Mouse (Mus musculus): ENCODE measurements around the gene Esr2. TPM values are rescaled to one million over a fixed set of nuclear protein-coding genes. Genes with fewer than 3 reads are reported as not detected.
"Not testable (repeated sequence)": the region's sequence is repeated elsewhere in the genome, so short reads cannot be mapped to it uniquely, and the experiment has no call there.

The Esr2 gene
- polyA plus RNA-seq, 1 experiment from 2014 or later: 0.26 TPM

- WGBS: 78% methylated on average over 6 of the region's 6 CpGs
- Histone ChIP-seq H3K4me3 (replicated peaks; ENCODE audit: low read depth, low read length) (no peak overlapping the region), H3K27me3 (ENCODE audit: control insufficient read depth, insufficient read depth, low read length) (peaks cover 9% of the 10 kb centered on the region), H3K9ac (replicated peaks; ENCODE audit: low read length) (no peak overlapping the region), H3K9me3 (ENCODE audit: control insufficient read depth, low read length) (no peaks in the 10 kb centered on the region), H3K27ac (replicated peaks; ENCODE audit: low read depth, low read length) (no peak overlapping the region), H3K4me2 (ENCODE audit: low read length) (no peak overlapping the region), H3K36me3 (ENCODE audit: control insufficient read depth, insufficient read depth, low read length) (no peaks in the 10 kb centered on the region), H3K4me1 (ENCODE audit: control insufficient read depth, insufficient read depth, low read length) (0 out of 2 replicates have a peak, but pooled peaks cover 3% of the 10 kb centered on the region)
- DNase-seq (no peak), ATAC-seq (ENCODE audit: low FRiP score, low TSS enrichment) (no peak)
These were observed 3.4 kb upstream of the Esr2 start for GRCm38 (mm10) chr12:76180442-76180841.

GRCm38 (mm10) chr12:76179527-76179926, 2.5 kb upstream of the Esr2 start:
- Histone ChIP-seq H3K4me1 (ENCODE audit: control insufficient read depth, insufficient read depth, low read length) (0 out of 2 replicates have a peak, but pooled peaks cover 3% of the 10 kb centered on the region), H3K9ac (replicated peaks; ENCODE audit: low read length) (no peak overlapping the region), H3K27me3 (ENCODE audit: control insufficient read depth, insufficient read depth, low read length) (peaks cover 9% of the 10 kb centered on the region), H3K4me3 (replicated peaks; ENCODE audit: low read depth, low read length) (no peak overlapping the region), H3K36me3 (ENCODE audit: control insufficient read depth, insufficient read depth, low read length) (no peaks in the 10 kb centered on the region), H3K4me2 (ENCODE audit: low read length) (no peak overlapping the region), H3K9me3 (ENCODE audit: control insufficient read depth, low read length) (no peaks in the 10 kb centered on the region), H3K27ac (replicated peaks; ENCODE audit: low read depth, low read length) (no peak overlapping the region)
- DNase-seq: no peak
- 67% methylated on average over 4 of the region's 4 CpGs for WGBS
- no peak for ATAC-seq (ENCODE audit: low FRiP score, low TSS enrichment)

GRCm38 (mm10) chr12:76179051-76179450, 2.0 kb upstream of the Esr2 start:
- no peak overlapping the region for H3K4me2 ChIP-seq (ENCODE audit: low read length)
- DNase-seq (no peak), ATAC-seq (ENCODE audit: low FRiP score, low TSS enrichment) (no peak)
- no peaks in the 10 kb centered on the region for H3K9me3 ChIP-seq (ENCODE audit: control insufficient read depth, low read length)
- no peaks in the 10 kb centered on the region for H3K36me3 ChIP-seq (ENCODE audit: control insufficient read depth, insufficient read depth, low read length)
- H3K4me1 ChIP-seq (ENCODE audit: control insufficient read depth, insufficient read depth, low read length): 0 out of 2 replicates have a peak, but pooled peaks cover 3% of the 10 kb centered on the region
- H3K27me3 ChIP-seq (ENCODE audit: control insufficient read depth, insufficient read depth, low read length): peaks cover 9% of the 10 kb centered on the region
- H3K4me3 ChIP-seq (replicated peaks; ENCODE audit: low read depth, low read length): no peak overlapping the region
- 85% methylated on average over 5 of the region's 5 CpGs for WGBS
- H3K27ac ChIP-seq (replicated peaks; ENCODE audit: low read depth, low read length): no peak overlapping the region
- H3K9ac ChIP-seq (replicated peaks; ENCODE audit: low read length): no peak overlapping the region

- Histone ChIP-seq H3K4me1 (ENCODE audit: control insufficient read depth, insufficient read depth, low read length) (0 out of 2 replicates have a peak, but pooled peaks cover 3% of the 10 kb centered on the region), H3K27ac (replicated peaks; ENCODE audit: low read depth, low read length) (no peak overlapping the region), H3K4me3 (replicated peaks; ENCODE audit: low read depth, low read length) (peak overlapping the region; percentile 42; the same call in 1 of the 2 replicates), H3K36me3 (ENCODE audit: control insufficient read depth, insufficient read depth, low read length) (no peaks in the 10 kb centered on the region), H3K9me3 (ENCODE audit: control insufficient read depth, low read length) (no peaks in the 10 kb centered on the region), H3K4me2 (ENCODE audit: low read length) (peak overlapping the region; percentile 98), H3K9ac (replicated peaks; ENCODE audit: low read length) (no peak overlapping the region), H3K27me3 (ENCODE audit: control insufficient read depth, insufficient read depth, low read length) (peaks cover 9% of the 10 kb centered on the region)
- 38% methylated on average over 16 of the region's 16 CpGs for WGBS
- DNase-seq (peak; percentile 88), ATAC-seq (ENCODE audit: low FRiP score, low TSS enrichment) (no peak)
These were observed 932 bp upstream of the Esr2 start for GRCm38 (mm10) chr12:76177864-76178518.

GRCm38 (mm10) chr12:76165641-76166040, 11.4 kb downstream of the Esr2 start:
- Histone ChIP-seq H3K4me1 (ENCODE audit: control insufficient read depth, insufficient read depth, low read length) (no peaks in the 10 kb centered on the region), H3K4me3 (replicated peaks; ENCODE audit: low read depth, low read length) (no peak overlapping the region), H3K27ac (replicated peaks; ENCODE audit: low read depth, low read length) (no peak overlapping the region), H3K36me3 (ENCODE audit: control insufficient read depth, insufficient read depth, low read length) (no peaks in the 10 kb centered on the region), H3K4me2 (ENCODE audit: low read length) (no peak overlapping the region), H3K9me3 (ENCODE audit: control insufficient read depth, low read length) (no peaks in the 10 kb centered on the region), H3K9ac (replicated peaks; ENCODE audit: low read length) (no peak overlapping the region), H3K27me3 (ENCODE audit: control insufficient read depth, insufficient read depth, low read length) (no peaks in the 10 kb centered on the region)
- WGBS: 66% methylated on average over 5 of the region's 5 CpGs
- DNase-seq (no peak), ATAC-seq (ENCODE audit: low FRiP score, low TSS enrichment) (no peak)

GRCm38 (mm10) chr12:76152389-76152788, 24.7 kb downstream of the Esr2 start:
- H3K9me3 ChIP-seq (ENCODE audit: control insufficient read depth, low read length); H3K4me1 ChIP-seq (ENCODE audit: control insufficient read depth, insufficient read depth, low read length); H3K27me3 ChIP-seq (ENCODE audit: control insufficient read depth, insufficient read depth, low read length); H3K27ac ChIP-seq (replicated peaks; ENCODE audit: low read depth, low read length); ATAC-seq (ENCODE audit: low FRiP score, low TSS enrichment); H3K36me3 ChIP-seq (ENCODE audit: control insufficient read depth, insufficient read depth, low read length): not testable (repeated sequence)
- peak overlapping the region; percentile 31 for H3K4me3 ChIP-seq (replicated peaks; ENCODE audit: low read depth, low read length)
- peak overlapping the region; percentile 58 for H3K4me2 ChIP-seq (ENCODE audit: low read length)
- H3K9ac ChIP-seq (replicated peaks; ENCODE audit: low read length): peak overlapping the region; percentile 53; the same call in 1 of the 2 replicates
- 10% methylated on average over 30 of the region's 30 CpGs for WGBS
- DNase-seq: peak; percentile 47

- no peak overlapping the region for H3K27ac ChIP-seq (replicated peaks; ENCODE audit: low read depth, low read length)
- H3K4me3 ChIP-seq (replicated peaks; ENCODE audit: low read depth, low read length): no peak overlapping the region
- DNase-seq (peak; percentile 20), ATAC-seq (ENCODE audit: low FRiP score, low TSS enrichment) (no peak)
- H3K4me1 ChIP-seq (ENCODE audit: control insufficient read depth, insufficient read depth, low read length): no peaks in the 10 kb centered on the region
- H3K4me2 ChIP-seq (ENCODE audit: low read length): no peak overlapping the region
- WGBS: 30% methylated on average over 6 of the region's 6 CpGs
- no peaks in the 10 kb centered on the region for H3K9me3 ChIP-seq (ENCODE audit: control insufficient read depth, low read length)
- H3K27me3 ChIP-seq (ENCODE audit: control insufficient read depth, insufficient read depth, low read length): no peaks in the 10 kb centered on the region
- no peaks in the 10 kb centered on the region for H3K36me3 ChIP-seq (ENCODE audit: control insufficient read depth, insufficient read depth, low read length)
- H3K9ac ChIP-seq (replicated peaks; ENCODE audit: low read length): no peak overlapping the region
These were observed 40.4 kb downstream of the Esr2 start for GRCm38 (mm10) chr12:76136701-76137100.

GRCm38 (mm10) chr12:76133081-76133480, 44.0 kb downstream of the Esr2 start:
- ATAC-seq (ENCODE audit: low FRiP score, low TSS enrichment); H3K27ac ChIP-seq (replicated peaks; ENCODE audit: low read depth, low read length); H3K4me1 ChIP-seq (ENCODE audit: control insufficient read depth, insufficient read depth, low read length); H3K4me3 ChIP-seq (replicated peaks; ENCODE audit: low read depth, low read length); H3K9ac ChIP-seq (replicated peaks; ENCODE audit: low read length); H3K27me3 ChIP-seq (ENCODE audit: control insufficient read depth, insufficient read depth, low read length); DNase-seq; H3K9me3 ChIP-seq (ENCODE audit: control insufficient read depth, low read length); H3K36me3 ChIP-seq (ENCODE audit: control insufficient read depth, insufficient read depth, low read length); H3K4me2 ChIP-seq (ENCODE audit: low read length): not testable (repeated sequence)
- 87% methylated on average over 9 of the region's 9 CpGs for WGBS

- Histone ChIP-seq H3K27me3 (ENCODE audit: control insufficient read depth, insufficient read depth, low read length) (no peaks in the 10 kb centered on the region), H3K9me3 (ENCODE audit: control insufficient read depth, low read length) (no peaks in the 10 kb centered on the region), H3K4me1 (ENCODE audit: control insufficient read depth, insufficient read depth, low read length) (no peaks in the 10 kb centered on the region), H3K36me3 (ENCODE audit: control insufficient read depth, insufficient read depth, low read length) (no peaks in the 10 kb centered on the region), H3K9ac (replicated peaks; ENCODE audit: low read length) (no peak overlapping the region), H3K4me3 (replicated peaks; ENCODE audit: low read depth, low read length) (no peak overlapping the region), H3K4me2 (ENCODE audit: low read length) (no peak overlapping the region), H3K27ac (replicated peaks; ENCODE audit: low read depth, low read length) (no peak overlapping the region)
- 85% methylated on average over 4 of the region's 4 CpGs for WGBS
- DNase-seq: no peak
- no peak for ATAC-seq (ENCODE audit: low FRiP score, low TSS enrichment)
These were observed 44.5 kb downstream of the Esr2 start for GRCm38 (mm10) chr12:76132591-76132990.

Data from midbrain, embryonic 14.5 days (tissue).